Mouse (Mus musculus): ENCODE results near the gene Hlx. TPM values are rescaled to one million over a fixed set of nuclear protein-coding genes. Genes with fewer than 3 reads are reported as not detected.

The Hlx gene
- polyA plus RNA-seq, 1 experiment from 2014 or later, result 7.0 TPM

DNA sequence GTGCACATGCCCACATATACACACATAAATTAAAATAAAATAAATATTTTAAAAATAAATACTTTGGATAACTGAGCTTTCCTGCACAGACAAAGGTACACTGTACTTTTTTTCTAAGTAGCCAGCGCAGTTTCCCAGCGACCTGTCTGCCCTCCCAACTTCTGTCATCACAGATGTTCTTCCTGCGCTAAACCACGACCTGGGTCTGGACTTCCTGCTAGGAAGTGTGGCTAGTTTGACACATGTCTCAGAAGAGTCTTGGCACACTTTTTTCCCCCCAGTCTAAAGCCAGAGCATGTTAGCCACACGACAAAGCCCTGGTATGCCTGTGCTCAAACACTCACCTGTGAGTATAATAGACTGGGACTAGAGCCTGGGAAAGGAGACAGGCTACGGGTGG, 48.9 kb downstream of the Hlx start:
- Histone ChIP-seq H3K4me2 (no peak overlapping the region), H3K9me3 (replicated peaks; ENCODE audit: control insufficient read depth, low read length) (no peaks in the 10 kb centered on the region), H3K36me3 (ENCODE audit: control insufficient read depth, insufficient read depth, low read length) (no peaks in the 10 kb centered on the region), H3K4me3 (ENCODE audit: low read depth, low read length) (no peak overlapping the region), H3K4me1 (ENCODE audit: control insufficient read depth, insufficient read depth, low read length) (no peaks in the 10 kb centered on the region), H3K9ac (ENCODE audit: low read depth, low read length) (no peak overlapping the region), H3K27me3 (ENCODE audit: control insufficient read depth, insufficient read depth, low read length) (no peaks in the 10 kb centered on the region), H3K27ac (ENCODE audit: low read depth, low read length) (no peak overlapping the region)
- no peak for ATAC-seq (replicated peaks; ENCODE audit: insufficient number of reproducible peaks, low FRiP score, low TSS enrichment)
- WGBS (ENCODE audit: insufficient replicate concordance), result 64% methylated on average over 6 of the region's 6 CpGs

DNA sequence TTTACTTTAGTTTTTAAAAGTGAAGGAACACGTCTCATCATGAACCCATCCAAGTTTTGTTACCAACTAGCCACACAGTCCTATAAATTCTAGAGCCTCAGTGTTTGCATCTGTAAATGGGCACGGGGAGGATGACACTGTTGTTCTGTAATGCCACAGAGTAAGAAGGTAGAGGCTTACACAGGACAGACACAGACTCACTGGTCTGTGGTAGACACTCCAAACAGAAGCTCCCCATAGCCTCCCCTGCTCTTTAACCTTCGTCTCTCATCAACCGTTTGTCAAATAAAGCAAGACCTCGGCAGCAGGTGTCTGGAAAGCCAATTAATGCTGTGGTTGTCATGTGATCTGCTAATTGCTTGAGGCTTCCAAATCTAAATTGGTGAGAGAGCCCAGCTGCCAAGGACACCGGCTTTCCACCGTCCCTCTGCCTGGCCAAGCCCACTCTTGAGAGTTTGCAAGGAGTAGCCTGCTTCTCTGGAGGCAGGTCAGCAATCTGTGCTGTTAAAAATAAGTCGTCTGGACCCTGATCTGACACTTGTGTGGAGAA, 52.9 kb downstream of the Hlx start:
- Histone ChIP-seq H3K9ac (ENCODE audit: low read depth, low read length) (no peak overlapping the region), H3K4me1 (ENCODE audit: control insufficient read depth, insufficient read depth, low read length) (peaks cover 2% of the 10 kb centered on the region; the same call in 1 of the 2 replicates), H3K36me3 (ENCODE audit: control insufficient read depth, insufficient read depth, low read length) (no peaks in the 10 kb centered on the region), H3K27me3 (ENCODE audit: control insufficient read depth, insufficient read depth, low read length) (no peaks in the 10 kb centered on the region; the same call in 1 of the 2 replicates), H3K4me2 (no peak overlapping the region), H3K27ac (ENCODE audit: low read depth, low read length) (no peak overlapping the region), H3K9me3 (replicated peaks; ENCODE audit: control insufficient read depth, low read length) (no peaks in the 10 kb centered on the region), H3K4me3 (ENCODE audit: low read depth, low read length) (no peak overlapping the region)
- WGBS (ENCODE audit: insufficient replicate concordance), result 64% methylated on average over 8 of the region's 8 CpGs
- no peak for ATAC-seq (replicated peaks; ENCODE audit: insufficient number of reproducible peaks, low FRiP score, low TSS enrichment)

GRCm38 (mm10) chr1:184677641-184678040, 54.8 kb downstream of the Hlx start:
- Histone ChIP-seq H3K27me3 (ENCODE audit: control insufficient read depth, insufficient read depth, low read length) (no peaks in the 10 kb centered on the region; the same call in 1 of the 2 replicates), H3K4me3 (ENCODE audit: low read depth, low read length) (no peak overlapping the region), H3K9ac (ENCODE audit: low read depth, low read length) (no peak overlapping the region), H3K36me3 (ENCODE audit: control insufficient read depth, insufficient read depth, low read length) (no peaks in the 10 kb centered on the region), H3K9me3 (replicated peaks; ENCODE audit: control insufficient read depth, low read length) (no peaks in the 10 kb centered on the region), H3K27ac (ENCODE audit: low read depth, low read length) (no peak overlapping the region), H3K4me1 (ENCODE audit: control insufficient read depth, insufficient read depth, low read length) (peaks cover 2% of the 10 kb centered on the region; the same call in 1 of the 2 replicates), H3K4me2 (no peak overlapping the region)
- ATAC-seq (replicated peaks; ENCODE audit: insufficient number of reproducible peaks, low FRiP score, low TSS enrichment), result no peak
- 41% methylated on average over 2 of the region's 2 CpGs for WGBS (ENCODE audit: insufficient replicate concordance)

Other genes starting within 250 kb of the Hlx start
- 0.07 TPM in 1 of 2 replicates, not detected in the other for gene Marc1, start 78.7 kb upstream of the Hlx start, polyA plus RNA-seq (2014; fragmentation: Nextera tagmentation; extraction: Ambion mirVana)
- gene Marc2, start 113.8 kb upstream of the Hlx start, polyA plus RNA-seq (2014; fragmentation: Nextera tagmentation; extraction: Ambion mirVana), result 97.0 and 104 TPM in 2 replicates
- gene C130074G19Rik, start 150.6 kb upstream of the Hlx start, polyA plus RNA-seq (2014; fragmentation: Nextera tagmentation; extraction: Ambion mirVana), result 0.37 and 0.60 TPM in 2 replicates